ENCODE assay signal across 8 mouse cellular contexts in the genomic region with DNA sequence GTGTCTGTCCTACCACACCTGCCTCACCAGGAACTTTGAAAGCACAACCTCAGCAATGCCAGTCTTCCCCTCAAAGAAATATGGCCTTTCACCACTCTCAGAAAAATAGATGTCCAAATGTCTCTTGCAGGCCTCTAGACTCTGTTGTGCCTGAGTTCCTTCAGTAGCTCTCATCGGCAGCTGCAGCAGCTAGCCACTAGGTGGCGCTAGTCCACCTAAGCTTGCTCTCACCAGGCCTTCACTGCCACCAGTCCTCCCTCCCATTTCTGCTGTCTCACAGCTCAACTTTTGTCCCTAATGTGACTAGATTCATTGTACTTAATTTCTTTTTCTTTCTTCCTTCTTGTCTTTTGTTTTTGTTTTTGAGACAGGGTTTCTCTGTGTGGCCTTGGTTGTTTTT. TPM values are rescaled to one million over a fixed set of nuclear protein-coding genes. Genes with fewer than 3 reads are reported as not detected.
DNase-seq lines count a peak whose midpoint lies in the region; ATAC-seq lines count a peak whose summit lies in the region.

No protein-coding gene starts in this region.

- H3K36me3 ChIP-seq in forebrain, embryonic 16.5 days (ENCODE audit: control insufficient read depth, insufficient read depth): peaks cover 20% of the 10 kb centered on the region
- peaks cover 19% of the 10 kb centered on the region; the same call in 1 of the 2 replicates for H3K36me3 ChIP-seq in hindbrain, embryonic 16.5 days (ENCODE audit: control insufficient read depth, insufficient read depth, low read length)
- H3K36me3 ChIP-seq in midbrain, embryonic 14.5 days (ENCODE audit: control insufficient read depth, insufficient read depth, low read length): peaks cover 50% of the 10 kb centered on the region

- DNase-seq in left cerebral cortex, adult 11 months (ENCODE audit: low spot score): peak; percentile 81
- DNase-seq in left cerebral cortex, adult 8-10 months (ENCODE audit: low spot score in 2 of 2): no peak
- DNase-seq in c-Kit-positive CD71-positive TER-119-positive erythroid progenitor cells, embryonic 14.5 days (ENCODE audit: low spot score): peak; percentile 85
- peak; percentile 84 to 91 for DNase-seq in left cerebral cortex, postnatal 25 days (ENCODE audit: low spot score in 2 of 2)
- peak; percentile 93 for DNase-seq in midbrain, embryonic 14.5 days
- DNase-seq in spleen, postnatal 36 days (ENCODE audit: low spot score in 2 of 2): peak; percentile 78 to 81

- no peaks in the 10 kb centered on the region for H3K9me3 ChIP-seq in forebrain, embryonic 16.5 days (ENCODE audit: control insufficient read depth, low read length)
- H3K9me3 ChIP-seq in hindbrain, embryonic 16.5 days (ENCODE audit: control insufficient read depth, low read length): no peaks in the 10 kb centered on the region
- H3K9me3 ChIP-seq in midbrain, embryonic 14.5 days (ENCODE audit: control insufficient read depth, low read length): no peaks in the 10 kb centered on the region

- no peak overlapping the region for H3K9ac ChIP-seq in forebrain, embryonic 16.5 days (replicated peaks; ENCODE audit: low read depth, low read length)
- no peak overlapping the region for H3K9ac ChIP-seq in hindbrain, embryonic 16.5 days (ENCODE audit: low read depth, low read length)
- H3K9ac ChIP-seq in midbrain, embryonic 14.5 days (replicated peaks; ENCODE audit: low read length): no peak overlapping the region

- intact Hi-C loops in left cerebral cortex, postnatal 25 days (cut with DNase I): loop anchor here (2.0 kb wide), 1 partner anchor 94 kb away; no protein-coding TSS in a partner anchor

- peaks cover 27% of the 10 kb centered on the region for H3K4me1 ChIP-seq in forebrain, embryonic 16.5 days (replicated peaks; ENCODE audit: control insufficient read depth, insufficient read depth, low read length)
- peaks cover 25% of the 10 kb centered on the region for H3K4me1 ChIP-seq in hindbrain, embryonic 16.5 days (ENCODE audit: control insufficient read depth, insufficient read depth, low read depth, low read length)
- peaks cover 18% of the 10 kb centered on the region for H3K4me1 ChIP-seq in midbrain, embryonic 14.5 days (ENCODE audit: control insufficient read depth, insufficient read depth, low read length)

- H3K4me3 ChIP-seq in forebrain, embryonic 16.5 days (replicated peaks; ENCODE audit: low read length): no peak overlapping the region
- no peak overlapping the region for H3K4me3 ChIP-seq in hindbrain, embryonic 16.5 days (ENCODE audit: low read length)
- no peak overlapping the region for H3K4me3 ChIP-seq in midbrain, embryonic 14.5 days (replicated peaks; ENCODE audit: low read depth, low read length)

- WGBS in forebrain, embryonic 16.5 days: 0% methylated on average over 2 of the region's 2 CpGs
- WGBS in hindbrain, embryonic 16.5 days: 0% methylated on average over 2 of the region's 2 CpGs
- 0% methylated on average over 2 of the region's 2 CpGs for WGBS in midbrain, embryonic 14.5 days

- no peaks in the 10 kb centered on the region for H3K27me3 ChIP-seq in forebrain, embryonic 16.5 days (replicated peaks; ENCODE audit: control insufficient read depth, insufficient read depth, low read length)
- no peaks in the 10 kb centered on the region for H3K27me3 ChIP-seq in hindbrain, embryonic 16.5 days (replicated peaks; ENCODE audit: control insufficient read depth, insufficient read depth, low read length)
- no peaks in the 10 kb centered on the region for H3K27me3 ChIP-seq in midbrain, embryonic 14.5 days (ENCODE audit: control insufficient read depth, insufficient read depth, low read length)

- H3K4me2 ChIP-seq in forebrain, embryonic 16.5 days (ENCODE audit: low read length): no peak overlapping the region
- H3K4me2 ChIP-seq in hindbrain, embryonic 16.5 days (ENCODE audit: low read length): no peak overlapping the region
- H3K4me2 ChIP-seq in midbrain, embryonic 14.5 days (ENCODE audit: low read length): no peak overlapping the region

- peak; percentile 57 for ATAC-seq in forebrain, embryonic 16.5 days
- peak; percentile 25; the same call in 1 of the 2 replicates for ATAC-seq in hindbrain, embryonic 16.5 days
- peak; percentile 56; the same call in 1 of the 2 replicates for ATAC-seq in midbrain, embryonic 14.5 days (ENCODE audit: low FRiP score, low TSS enrichment)

- H3K27ac ChIP-seq in forebrain, embryonic 16.5 days (ENCODE audit: low read length): no peak overlapping the region
- no peak overlapping the region for H3K27ac ChIP-seq in hindbrain, embryonic 16.5 days (ENCODE audit: low read depth, low read length)
- no peak overlapping the region for H3K27ac ChIP-seq in midbrain, embryonic 14.5 days (replicated peaks; ENCODE audit: low read depth, low read length)

RNA-seq across cellular contexts. Expression of a gene that starts 3.5 kb away (rescaled TPM):
- total RNA-seq in left cerebral cortex, adult 8-10 months (2022): 10 to 100 TPM; 51.1 to 64.5 (median 59.6) TPM
- 129 and 133 TPM in 2 replicates for polyA plus RNA-seq in forebrain, embryonic 16.5 days (2015; fragmentation: Nextera tagmentation; extraction: Ambion mirVana)
- polyA plus RNA-seq in hindbrain, embryonic 16.5 days (2015; fragmentation: Nextera tagmentation; extraction: Ambion mirVana): 111 and 116 TPM in 2 replicates
- 10 to 100 TPM; 49.8 to 54.5 TPM for total RNA-seq in left cerebral cortex, postnatal 25 days (2021)
- polyA plus RNA-seq in midbrain, embryonic 14.5 days (2014; fragmentation: Nextera tagmentation; extraction: Ambion mirVana): 141 and 154 TPM in 2 replicates

RNA-seq across cellular contexts. Expression of a gene that starts 4.1 kb away (rescaled TPM):
- 10 to 100 TPM; 20.0 to 35.2 (median 26.5) TPM for total RNA-seq in left cerebral cortex, adult 8-10 months (2022)
- 53.1 and 61.1 TPM in 2 replicates for polyA plus RNA-seq in forebrain, embryonic 16.5 days (2015; fragmentation: Nextera tagmentation; extraction: Ambion mirVana)
- 45.5 and 50.6 TPM in 2 replicates for polyA plus RNA-seq in hindbrain, embryonic 16.5 days (2015; fragmentation: Nextera tagmentation; extraction: Ambion mirVana)
- total RNA-seq in left cerebral cortex, postnatal 25 days (2021): 10 to 100 TPM; 24.2 to 26.3 TPM
- 53.9 and 58.2 TPM in 2 replicates for polyA plus RNA-seq in midbrain, embryonic 14.5 days (2014; fragmentation: Nextera tagmentation; extraction: Ambion mirVana)

RNA-seq across cellular contexts. Expression of a gene that starts 5.4 kb away (rescaled TPM):
- 10 to 100 TPM; 63.5 to 75.3 (median 64.9) TPM for total RNA-seq in left cerebral cortex, adult 8-10 months (2022)
- polyA plus RNA-seq in forebrain, embryonic 16.5 days (2015; fragmentation: Nextera tagmentation; extraction: Ambion mirVana): 87.2 and 98.7 TPM in 2 replicates
- 112 and 119 TPM in 2 replicates for polyA plus RNA-seq in hindbrain, embryonic 16.5 days (2015; fragmentation: Nextera tagmentation; extraction: Ambion mirVana)
- total RNA-seq in left cerebral cortex, postnatal 25 days (2021): 10 to 100 TPM; 54.3 to 64.3 TPM
- polyA plus RNA-seq in midbrain, embryonic 14.5 days (2014; fragmentation: Nextera tagmentation; extraction: Ambion mirVana): 88.8 and 95.8 TPM in 2 replicates

RNA-seq across cellular contexts. Expression of a gene that starts 6.1 kb away (rescaled TPM):
- 10 to 100 TPM; 33.3 to 74.2 (median 49.2) TPM for total RNA-seq in left cerebral cortex, adult 8-10 months (2022)
- polyA plus RNA-seq in forebrain, embryonic 16.5 days (2015; fragmentation: Nextera tagmentation; extraction: Ambion mirVana): 15.6 and 17.7 TPM in 2 replicates
- polyA plus RNA-seq in hindbrain, embryonic 16.5 days (2015; fragmentation: Nextera tagmentation; extraction: Ambion mirVana): 23.1 TPM in 2 replicates
- total RNA-seq in left cerebral cortex, postnatal 25 days (2021): 10 to 100 TPM; 38.8 to 39.3 TPM
- polyA plus RNA-seq in midbrain, embryonic 14.5 days (2014; fragmentation: Nextera tagmentation; extraction: Ambion mirVana): 13.3 and 17.2 TPM in 2 replicates

RNA-seq across cellular contexts. Expression of a gene that starts 9.2 kb away (rescaled TPM):
- not detected for total RNA-seq in left cerebral cortex, adult 8-10 months (2022)
- polyA plus RNA-seq in forebrain, embryonic 16.5 days (2015; fragmentation: Nextera tagmentation; extraction: Ambion mirVana): 0.84 TPM in 1 of 2 replicates, not detected in the other
- 1.2 TPM in 1 of 2 replicates, not detected in the other for polyA plus RNA-seq in hindbrain, embryonic 16.5 days (2015; fragmentation: Nextera tagmentation; extraction: Ambion mirVana)
- 1 to 10 TPM in 1 of 2 experiments, not detected in 1; 1.4 TPM for total RNA-seq in left cerebral cortex, postnatal 25 days (2021)
- polyA plus RNA-seq in midbrain, embryonic 14.5 days (2014; fragmentation: Nextera tagmentation; extraction: Ambion mirVana): 1.7 TPM in 1 of 2 replicates, not detected in the other

Comparison
In these comparisons a context has a peak if more than half of its experiments do, and no peak if none do; other contexts are left out.
1. DNase-seq: peak in left cerebral cortex, adult 11 months (single experiment), c-Kit-positive CD71-positive TER-119-positive erythroid progenitor cells, embryonic 14.5 days (single experiment), left cerebral cortex, postnatal 25 days (2 of 2), midbrain, embryonic 14.5 days (single experiment) and spleen, postnatal 36 days (2 of 2); none in left cerebral cortex, adult 8-10 months (0 of 2).
2. Peak in every context shown above with its lines, with median percentiles within 50 percentile points of each other: ATAC-seq.